Mouse (Mus musculus) kidney, adult 8-10 months (tissue): ENCODE measurements around the gene Vmn1r60.
"Not testable (repeated sequence)": the region's sequence is repeated elsewhere in the genome, so short reads cannot be mapped to it uniquely, and the experiment has no call there.

Experiments
- DNase-seq, 2 experiments: peaks; one replicate each; pipeline ENCODE4 v3.0.0; 2022

Gene Vmn1r60

GRCm38 (mm10) chr7:5547217-5547616, at the start of gene Vmn1r60:
Vmn1r60 (minus strand) TSS chr7:5547317.
- not testable (repeated sequence) for DNase-seq

GRCm38 (mm10) chr7:5540770-5541436, 6.2 kb downstream of the Vmn1r60 start:
- not testable (repeated sequence) for DNase-seq

- not testable (repeated sequence) for DNase-seq
Observed at GRCm38 (mm10) chr7:5493856-5494255, 53.3 kb downstream of the Vmn1r60 start, which contains the start of gene Vmn2r28. Vmn2r28 (minus strand) TSS chr7:5493956.
